Mouse (Mus musculus) limb, embryonic 15.5 days (tissue): Measurements from ENCODE around the gene Lrrc41. TPM values are rescaled to one million over a fixed set of nuclear protein-coding genes. Genes with fewer than 3 reads are reported as not detected.
A peak's percentile ranks its signal among the peaks of the same experiment; 100 is the strongest.

Experiments
- ATAC-seq: fragments of 200-750 bp; cut with Nextera tagmentation; 2 replicates; pipeline ENCODE4 v1.8.0; 2017; ENCODE audit warnings: low read depth, moderate TSS enrichment; ENCODE audit not compliant: insufficient number of reproducible peaks, low FRiP score, low TSS enrichment
- H3K27ac ChIP-seq: fragments of 300-500 bp; sonication (generic); 2 replicates; pipeline ENCODE4 v1.5.1; 2015; ENCODE audit warnings: moderate library complexity, mild to moderate bottlenecking, inconsistent platforms
- H3K27me3 ChIP-seq: fragments of 300-500 bp; sonication (generic); 2 replicates; pipeline ENCODE4 v1.6.1; 2015; ENCODE audit warnings: inconsistent platforms
- H3K36me3 ChIP-seq: fragments of 300-500 bp; sonication (generic); 2 replicates; pipeline ENCODE4 v1.6.1; 2015; ENCODE audit warnings: inconsistent platforms
- H3K4me1 ChIP-seq: fragments of 300-500 bp; sonication (generic); 2 replicates; pipeline ENCODE4 v1.6.1; 2015; ENCODE audit warnings: inconsistent platforms
- H3K4me2 ChIP-seq: fragments of 300-500 bp; sonication (generic); 2 replicates; pipeline ENCODE4 v1.6.1; 2015; ENCODE audit warnings: mild to moderate bottlenecking, inconsistent platforms
- H3K4me3 ChIP-seq: fragments of 300-500 bp; sonication (generic); 2 replicates; pipeline ENCODE4 v1.5.1; 2015; ENCODE audit warnings: mild to moderate bottlenecking, inconsistent platforms
- H3K9ac ChIP-seq: fragments of 300-500 bp; sonication (generic); 2 replicates; pipeline ENCODE4 v1.6.1; 2015; ENCODE audit warnings: inconsistent platforms
- H3K9me3 ChIP-seq: fragments of 300-500 bp; sonication (generic); 2 replicates; pipeline ENCODE4 v1.6.1; 2016; ENCODE audit warnings: inconsistent platforms
- WGBS: fragments of 180-500 bp; shearing (Covaris S2); methylation state at CpG from one replicate; pipeline ENCODE4 v1.1.7; 2015; 5-methylcytosine and 5-hydroxymethylcytosine counted together
- polyA plus RNA-seq: library from polyadenylated mRNA; unstranded; fragments of >200 nt; fragmentation: Nextera tagmentation; extraction: Ambion mirVana; gene quantifications from 2 replicates; pipeline ENCODE4 v1.2.1, GENCODE M21; 2015

Gene Lrrc41
- polyA plus RNA-seq, 1 experiment from 2014 or later = 78.4 TPM

DNA sequence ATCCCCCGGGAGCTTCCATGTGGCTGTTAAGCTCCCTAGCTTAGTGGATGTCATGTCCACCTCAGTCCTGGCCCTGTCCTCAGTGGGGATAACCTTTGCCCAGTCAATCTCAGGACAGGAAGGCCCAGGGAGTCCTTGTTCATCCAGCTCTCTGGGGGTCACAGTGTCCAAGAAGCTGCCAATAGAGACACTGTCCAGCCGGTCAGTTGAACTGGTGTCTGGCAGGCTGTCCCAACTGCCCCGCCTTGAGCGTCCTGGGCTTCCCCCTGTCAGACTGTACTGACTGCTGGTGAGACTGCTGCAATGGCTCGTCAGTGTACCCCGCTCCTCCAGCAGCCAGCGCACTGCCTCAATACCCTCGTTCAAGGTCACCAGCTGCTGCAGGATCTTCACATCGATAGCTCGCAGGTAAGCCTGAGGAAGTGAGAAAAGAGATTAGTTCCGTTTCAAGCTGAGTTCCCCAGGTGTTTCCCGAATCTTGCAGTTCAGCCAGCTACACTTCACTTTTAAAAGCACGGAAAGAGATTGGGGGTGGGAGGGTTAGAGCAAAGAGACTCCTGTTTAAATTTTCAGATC is 62.4 kb downstream of the Lrrc41 start:
- Histone ChIP-seq H3K27ac (no peak overlapping the region), H3K4me2 (no peak overlapping the region), H3K36me3 (peaks cover 8% of the 10 kb centered on the region; the same call in 1 of the 2 replicates), H3K9ac (no peak overlapping the region), H3K4me1 (no peaks in the 10 kb centered on the region), H3K9me3 (no peaks in the 10 kb centered on the region), H3K4me3 (no peak overlapping the region), H3K27me3 (no peaks in the 10 kb centered on the region)
- WGBS = 54% methylated on average over 13 of the region's 13 CpGs
- ATAC-seq = no peak

DNA sequence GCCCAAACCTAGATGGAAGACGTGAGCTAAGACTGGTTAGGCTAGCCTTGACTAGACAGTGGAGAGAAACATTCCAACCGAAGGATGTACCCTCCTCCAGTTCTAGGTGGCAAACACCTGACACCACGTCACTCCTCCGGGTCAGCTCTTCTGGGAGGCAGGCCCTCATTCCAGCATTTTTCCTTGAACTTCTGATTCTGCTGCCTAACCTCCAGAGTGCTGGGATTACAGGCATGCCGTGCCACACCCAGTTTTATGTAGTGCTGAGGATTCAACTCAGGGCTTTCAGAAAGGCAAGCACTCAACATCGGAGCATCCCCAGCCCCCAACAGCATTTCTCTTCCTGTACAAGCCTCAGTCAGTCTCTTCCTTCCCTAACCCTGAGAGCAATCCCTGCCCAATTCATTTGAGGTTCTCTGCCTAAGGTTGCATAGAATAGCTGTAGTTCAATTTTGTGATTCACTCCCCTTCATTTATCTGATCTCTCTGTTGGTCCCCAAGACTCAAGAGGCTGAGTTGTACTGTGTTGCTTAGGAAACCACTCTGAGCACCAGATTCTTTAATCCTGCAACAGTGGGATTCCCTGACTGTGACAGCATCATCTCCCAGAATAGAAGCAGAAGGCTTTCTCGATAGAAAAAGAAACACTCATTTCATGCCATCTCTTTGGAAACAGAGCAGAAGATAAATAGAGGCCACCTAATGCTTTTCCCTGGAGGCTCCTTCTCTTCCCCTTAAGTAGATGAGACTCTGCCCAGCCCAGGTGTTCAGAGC is 65.9 kb downstream of the Lrrc41 start:
- H3K27ac ChIP-seq = no peak overlapping the region
- no peak overlapping the region for H3K4me2 ChIP-seq
- 84% methylated on average over 7 of the region's 7 CpGs for WGBS
- no peak overlapping the region for H3K9ac ChIP-seq
- no peak overlapping the region for H3K4me3 ChIP-seq
- H3K27me3 ChIP-seq = no peaks in the 10 kb centered on the region
- no peak for ATAC-seq
- peaks cover 16% of the 10 kb centered on the region for H3K4me1 ChIP-seq
- peaks cover 8% of the 10 kb centered on the region; the same call in 1 of the 2 replicates for H3K36me3 ChIP-seq
- no peaks in the 10 kb centered on the region for H3K9me3 ChIP-seq

DNA sequence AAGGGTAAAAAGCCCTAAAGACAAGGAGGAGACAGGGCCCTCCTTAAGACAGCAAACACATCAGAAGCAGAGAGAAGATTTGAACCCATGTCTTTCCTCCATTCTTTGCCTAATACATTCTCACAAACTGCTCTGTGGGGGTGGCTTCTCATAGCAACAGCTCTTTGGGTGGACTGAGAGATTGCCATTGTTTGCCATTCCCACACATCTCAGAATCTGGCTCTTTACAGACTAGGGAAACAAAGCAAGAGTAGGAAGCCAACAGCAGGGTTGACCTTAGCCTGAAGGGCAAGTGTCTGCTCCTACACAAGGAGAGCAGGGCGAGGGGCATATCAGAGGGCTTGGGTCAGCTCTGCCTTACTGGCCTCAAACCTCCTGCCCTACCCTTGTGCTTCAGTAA is 66.7 kb downstream of the Lrrc41 start:
- Histone ChIP-seq H3K27ac (no peak overlapping the region), H3K9me3 (no peaks in the 10 kb centered on the region), H3K27me3 (no peaks in the 10 kb centered on the region), H3K36me3 (0 out of 2 replicates have a peak, but pooled peaks cover 4% of the 10 kb centered on the region), H3K9ac (no peak overlapping the region), H3K4me2 (no peak overlapping the region), H3K4me1 (peaks cover 16% of the 10 kb centered on the region), H3K4me3 (no peak overlapping the region)
- no peak for ATAC-seq
- WGBS = 82% methylated on average over 1 of the region's 1 CpGs

DNA sequence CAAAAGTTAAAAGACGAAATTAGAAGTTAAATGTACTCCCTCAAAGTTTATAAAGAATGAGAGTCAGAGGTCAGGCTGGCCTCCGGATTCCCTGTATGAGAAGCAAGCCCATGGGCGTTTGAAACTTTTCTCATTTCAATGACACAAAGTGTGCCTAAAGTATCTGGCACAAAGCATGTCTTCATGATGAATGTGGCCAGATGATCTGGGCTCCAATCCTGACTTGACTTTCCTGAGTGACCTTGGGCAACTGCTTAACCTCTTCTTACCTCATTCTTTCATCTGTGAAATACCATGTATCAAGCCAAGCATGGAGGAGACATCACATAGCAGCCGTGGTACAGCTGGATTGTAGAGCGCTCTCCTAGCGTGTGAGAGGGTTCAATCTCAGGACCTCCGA is 67.2 kb downstream of the Lrrc41 start:
- ATAC-seq = no peak
- Histone ChIP-seq H3K4me3 (no peak overlapping the region), H3K36me3 (0 out of 2 replicates have a peak, but pooled peaks cover 1% of the 10 kb centered on the region), H3K27me3 (no peaks in the 10 kb centered on the region), H3K4me2 (no peak overlapping the region), H3K9me3 (no peaks in the 10 kb centered on the region), H3K9ac (no peak overlapping the region), H3K4me1 (peaks cover 16% of the 10 kb centered on the region), H3K27ac (no peak overlapping the region)
- WGBS = 86% methylated on average over 7 of the region's 7 CpGs

DNA sequence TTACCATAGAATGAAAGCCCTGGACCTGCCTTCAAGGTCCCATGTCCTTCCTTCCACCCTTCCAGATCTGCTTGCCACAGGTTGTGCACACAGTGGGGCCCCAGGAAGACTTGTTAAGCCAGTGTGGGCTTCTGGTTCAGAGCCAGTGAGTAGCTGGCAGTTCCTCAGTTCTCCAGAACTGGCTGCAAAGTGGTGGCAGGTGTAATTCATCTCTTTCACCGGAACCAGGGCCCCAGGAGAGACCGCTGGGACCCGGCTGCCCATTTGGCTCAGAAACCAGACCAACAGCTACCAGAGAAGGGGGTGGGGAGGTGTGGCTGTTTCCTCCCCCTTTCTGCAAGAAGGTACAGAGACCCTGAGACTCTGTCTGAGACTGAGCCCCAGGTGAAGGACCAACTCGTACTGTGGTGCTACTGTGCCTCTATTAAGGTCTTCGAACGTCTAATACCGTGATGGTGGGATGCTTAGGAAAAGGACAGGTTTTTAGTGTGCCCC is 68.3 kb downstream of the Lrrc41 start:
- no peak overlapping the region for H3K27ac ChIP-seq
- no peaks in the 10 kb centered on the region for H3K9me3 ChIP-seq
- no peak for ATAC-seq
- peak overlapping the region; percentile 71 for H3K4me3 ChIP-seq
- 0 out of 2 replicates have a peak overlapping the region, but pooled peaks have one; percentile 14 for H3K9ac ChIP-seq
- H3K36me3 ChIP-seq = no peaks in the 10 kb centered on the region
- peak overlapping the region; percentile 91 for H3K4me2 ChIP-seq
- WGBS = 3% methylated on average over 7 of the region's 7 CpGs
- H3K27me3 ChIP-seq = no peaks in the 10 kb centered on the region
- peaks cover 16% of the 10 kb centered on the region for H3K4me1 ChIP-seq

DNA sequence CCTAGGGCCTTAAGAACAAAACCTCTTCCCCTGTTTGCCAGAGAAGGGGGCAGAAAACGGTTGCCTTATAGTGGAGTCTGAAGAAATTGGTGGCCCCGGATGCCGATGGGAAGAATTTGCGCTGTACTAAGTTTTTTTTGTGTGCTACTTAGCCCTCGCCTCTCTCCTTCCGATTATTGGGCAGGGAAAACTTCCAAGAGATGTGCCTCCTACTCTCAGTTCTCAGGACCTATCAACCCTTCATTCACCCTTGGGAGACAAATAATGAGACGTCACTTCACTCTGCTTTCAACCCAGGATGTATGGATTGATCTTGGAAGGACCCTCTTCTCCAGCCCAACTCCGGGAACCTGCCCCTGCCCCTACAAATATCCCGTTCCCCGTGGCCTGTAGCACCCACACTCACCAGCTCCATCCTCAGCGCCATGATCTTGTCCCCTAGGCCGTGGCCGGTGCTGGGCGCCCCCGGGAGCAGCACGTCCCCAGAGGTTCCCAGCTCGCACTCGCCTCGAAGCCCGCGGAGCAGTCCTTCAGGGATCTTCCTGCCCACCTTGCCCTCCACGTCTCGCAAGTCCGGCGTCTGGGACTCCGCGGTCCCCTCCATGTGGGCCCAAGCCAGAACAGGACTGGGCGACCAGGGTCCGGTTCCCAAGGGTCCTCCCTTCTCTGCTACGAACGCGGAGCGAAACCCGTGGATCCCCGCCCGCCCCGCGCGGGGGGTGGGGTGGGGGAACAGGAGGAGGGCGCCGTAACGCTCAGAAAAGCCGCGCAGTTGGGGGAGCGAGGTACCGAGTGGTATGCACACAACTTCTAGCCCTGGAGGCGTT is 69.0 kb downstream of the Lrrc41 start:
- H3K9ac ChIP-seq = peak overlapping the region; percentile 79
- H3K9me3 ChIP-seq = no peaks in the 10 kb centered on the region
- H3K4me2 ChIP-seq = peak overlapping the region; percentile 91
- H3K27me3 ChIP-seq = no peaks in the 10 kb centered on the region
- H3K27ac ChIP-seq = no peak overlapping the region; the same call in 1 of the 2 replicates
- H3K4me3 ChIP-seq = peak overlapping the region; percentile 71
- no peaks in the 10 kb centered on the region for H3K36me3 ChIP-seq
- 1% methylated on average over 46 of the region's 47 CpGs for WGBS
- peak; percentile 35; the same call in 1 of the 2 replicates for ATAC-seq
- peaks cover 16% of the 10 kb centered on the region for H3K4me1 ChIP-seq

Other genes starting within 250 kb of the Lrrc41 start
- 14.0 and 14.1 TPM in 2 replicates for gene Mob3c, start 247.2 kb upstream of the Lrrc41 start, polyA plus RNA-seq
- 31.8 and 32.7 TPM in 2 replicates for gene Mknk1, start 236.1 kb upstream of the Lrrc41 start, polyA plus RNA-seq
- gene Kncn, start 190.9 kb upstream of the Lrrc41 start, polyA plus RNA-seq = not detected in 2 replicates
- not detected in 2 replicates for gene 6430628N08Rik, start 184.6 kb upstream of the Lrrc41 start, polyA plus RNA-seq
- 0.04 TPM in 1 of 2 replicates, not detected in the other for gene Dmbx1, start 135.3 kb upstream of the Lrrc41 start, polyA plus RNA-seq
- gene Faah, start 57.3 kb upstream of the Lrrc41 start, polyA plus RNA-seq = 3.6 and 5.1 TPM in 2 replicates
- 16.1 and 20.4 TPM in 2 replicates for gene Nsun4, start 21.4 kb upstream of the Lrrc41 start, polyA plus RNA-seq
- gene Uqcrh, start 198 bp upstream of the Lrrc41 start, polyA plus RNA-seq = 456 and 471 TPM in 2 replicates
- 22.9 and 23.1 TPM in 2 replicates for gene Rad54l, start 48.4 kb downstream of the Lrrc41 start, polyA plus RNA-seq
- 56.6 and 59.7 TPM in 2 replicates for gene Pomgnt1, start 48.6 kb downstream of the Lrrc41 start, polyA plus RNA-seq
- 2.5 and 2.8 TPM in 2 replicates for gene Lurap1, start 76.1 kb downstream of the Lrrc41 start, polyA plus RNA-seq
- gene Tspan1, start 92.3 kb downstream of the Lrrc41 start, polyA plus RNA-seq = 0.12 TPM in 1 of 2 replicates, not detected in the other
- not detected in 2 replicates for gene 1700042G07Rik, start 98.1 kb downstream of the Lrrc41 start, polyA plus RNA-seq
- gene Gm49337, start 98.1 kb downstream of the Lrrc41 start, polyA plus RNA-seq = not detected in 2 replicates
- 10.2 and 11.8 TPM in 2 replicates for gene Pik3r3, start 146.3 kb downstream of the Lrrc41 start, polyA plus RNA-seq